9 mouse cellular contexts compared by ENCODE assay signal in the genomic region with DNA sequence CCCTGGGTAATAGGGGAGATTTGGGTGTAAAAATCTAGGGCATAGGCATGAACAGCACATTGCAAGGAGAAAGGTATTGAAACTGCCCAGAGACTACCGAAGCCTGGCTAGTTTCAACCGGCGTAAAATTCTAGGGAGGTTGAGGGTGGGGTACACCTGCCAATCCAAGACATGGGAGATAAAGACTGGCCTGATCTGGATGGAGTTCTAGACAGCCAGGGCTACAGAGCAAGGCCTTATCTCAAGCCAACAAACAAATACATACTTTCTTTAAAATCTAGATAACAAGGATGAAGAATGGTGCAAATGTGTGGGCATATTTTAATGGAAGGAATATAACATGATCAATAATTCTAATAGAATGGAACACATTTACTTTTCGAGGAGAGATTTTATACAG. TPM values are rescaled to one million over a fixed set of nuclear protein-coding genes. Genes with fewer than 3 reads are reported as not detected.
DNase-seq lines count a peak whose midpoint lies in the region; ATAC-seq and TF ChIP-seq lines count a peak whose summit lies in the region.
"Had no signal": no experiment of that assay in that cellular context is flagged by ENCODE, and none has a peak within 500 bp of the region (broad histone marks: within the 10 kb centered on the region; RNA-seq: fewer than 3 reads in every experiment).

No protein-coding gene starts in this region.

- H3K4me2 ChIP-seq in hindbrain, postnatal 0 days (ENCODE audit: low read depth, low read length): peak overlapping the region; percentile 81
- peak overlapping the region; percentile 78 for H3K4me2 ChIP-seq in midbrain, embryonic 12.5 days (replicated peaks)

- WGBS in heart, embryonic 10.5 days: 45% methylated on average over 4 of the region's 4 CpGs
- WGBS in heart, adult 2 months: 56% methylated on average over 4 of the region's 4 CpGs
- 54% methylated on average over 4 of the region's 4 CpGs for WGBS in hindbrain, postnatal 0 days
- WGBS in midbrain, embryonic 12.5 days: 51% methylated on average over 4 of the region's 4 CpGs

- intact Hi-C loops in heart, adult 2 months (cut with DNase I): loop anchor here (5.0 to 10.0 kb wide), 2 partner anchors 93 to 320 kb away; partner anchors contain the start of genes Blvrb, Map3k10 and Sptbn4

- no peak for TF ChIP-seq CTCF in heart, adult 2 months (IDR thresholded peaks at IDR 0.05)
- TF ChIP-seq CTCF in hindbrain, postnatal 0 days (IDR thresholded peaks at IDR 0.05; ENCODE audit: low read depth): no peak

- H3K27ac ChIP-seq in heart, embryonic 10.5 days: peak overlapping the region; percentile 89; the same call in 1 of the 2 replicates
- H3K27ac ChIP-seq in heart, adult 2 months: no peak overlapping the region
- H3K27ac ChIP-seq in hindbrain, postnatal 0 days: no peak overlapping the region
- no peak overlapping the region for H3K27ac ChIP-seq in midbrain, embryonic 12.5 days (replicated peaks)

- no peaks in the 10 kb centered on the region for H3K27me3 ChIP-seq in heart, embryonic 10.5 days (ENCODE audit: insufficient read depth, poor library complexity, severe bottlenecking)
- H3K27me3 ChIP-seq in heart, adult 2 months (ENCODE audit: control insufficient read depth, insufficient read depth, low read length): no peaks in the 10 kb centered on the region
- 0 out of 2 replicates have a peak, but pooled peaks cover 10% of the 10 kb centered on the region for H3K27me3 ChIP-seq in hindbrain, postnatal 0 days (ENCODE audit: insufficient read depth, low read length)
- peaks cover 24% of the 10 kb centered on the region for H3K27me3 ChIP-seq in midbrain, embryonic 12.5 days

- peaks cover 32% of the 10 kb centered on the region for H3K36me3 ChIP-seq in heart, embryonic 10.5 days
- no peaks in the 10 kb centered on the region for H3K36me3 ChIP-seq in heart, adult 2 months (ENCODE audit: control insufficient read depth, insufficient read depth, low read length)
- H3K36me3 ChIP-seq in hindbrain, postnatal 0 days (ENCODE audit: insufficient read depth, low read length): peaks cover 11% of the 10 kb centered on the region; the same call in 1 of the 2 replicates
- peaks cover 17% of the 10 kb centered on the region for H3K36me3 ChIP-seq in midbrain, embryonic 12.5 days

- H3K4me1 ChIP-seq in heart, embryonic 10.5 days: peaks cover 31% of the 10 kb centered on the region
- H3K4me1 ChIP-seq in heart, adult 2 months (ENCODE audit: control insufficient read depth, insufficient read depth, low read length): peaks cover 3% of the 10 kb centered on the region
- peaks cover 12% of the 10 kb centered on the region; the same call in 1 of the 2 replicates for H3K4me1 ChIP-seq in hindbrain, postnatal 0 days (ENCODE audit: insufficient read depth, low read length)
- H3K4me1 ChIP-seq in midbrain, embryonic 12.5 days: peaks cover 17% of the 10 kb centered on the region

- peak overlapping the region; percentile 75 for H3K4me3 ChIP-seq in heart, embryonic 10.5 days
- no peak overlapping the region for H3K4me3 ChIP-seq in heart, adult 2 months
- peak overlapping the region; percentile 72 for H3K4me3 ChIP-seq in hindbrain, postnatal 0 days (ENCODE audit: low read length)
- H3K4me3 ChIP-seq in midbrain, embryonic 12.5 days: peak overlapping the region; percentile 79

- H3K9me3 ChIP-seq in heart, embryonic 10.5 days: no peaks in the 10 kb centered on the region
- no peaks in the 10 kb centered on the region for H3K9me3 ChIP-seq in hindbrain, postnatal 0 days (ENCODE audit: low read length)
- no peaks in the 10 kb centered on the region for H3K9me3 ChIP-seq in midbrain, embryonic 12.5 days

- H3K79me2 ChIP-seq in heart, adult 2 months (replicated peaks; ENCODE audit: control insufficient read depth, insufficient read depth, low read length): no peaks in the 10 kb centered on the region

- no peak for DNase-seq in heart, embryonic 10.5 days (ENCODE audit: low spot score)
- DNase-seq in heart, adult 2 months: no peak
- peak; percentile 30 for DNase-seq in c-Kit-negative CD71-positive TER-119-positive erythroid progenitor cells, embryonic 14.5 days (ENCODE audit: low read depth, low spot score)
- DNase-seq in hindbrain, postnatal 0 days (ENCODE audit: low spot score): no peak
- no peak for DNase-seq in MN1 (ENCODE audit: low spot score)
- no peak for DNase-seq in spleen, postnatal 4 days (ENCODE audit: low spot score in 2 of 2)
- no peak for DNase-seq in embryo, embryonic 10 days (ENCODE audit: low spot score)

- H3K9ac ChIP-seq in heart, adult 2 months (ENCODE audit: low read depth, low read length): no peak overlapping the region
- H3K9ac ChIP-seq in hindbrain, postnatal 0 days (replicated peaks; ENCODE audit: low read length): no peak overlapping the region
- peak overlapping the region; percentile 73 for H3K9ac ChIP-seq in midbrain, embryonic 12.5 days (replicated peaks)

- TF ChIP-seq POLR2A in heart, adult 2 months (IDR thresholded peaks at IDR 0.05; ENCODE audit: insufficient read depth, low read depth, low read length): no peak

- no peak for ATAC-seq in hindbrain, postnatal 0 days
- no peak for ATAC-seq in midbrain, embryonic 12.5 days (ENCODE audit: low FRiP score, low read depth)

- TF ChIP-seq EP300 in heart, adult 2 months (IDR thresholded peaks at IDR 0.05; ENCODE audit: insufficient read depth, low read depth, low read length): no peak

RNA-seq across cellular contexts. Expression of gene Shkbp1, which starts 1.0 kb away (rescaled TPM):
- polyA plus RNA-seq in heart, embryonic 10.5 days (2016; fragmentation: Nextera tagmentation; extraction: Ambion mirVana): 48.3 and 50.4 TPM in 2 replicates
- 1 to 10 TPM; 4.6 to 7.1 TPM for total RNA-seq in heart, adult 2 months (2021)
- 17.3 and 20.2 TPM in 2 replicates for polyA plus RNA-seq in heart, adult 2 months (2012; rRNA removed)
- total RNA-seq in hindbrain, postnatal 0 days (2014; rRNA removed): 27.0 and 31.2 TPM in 2 replicates
- 20.0 and 20.2 TPM in 2 replicates for polyA plus RNA-seq in hindbrain, postnatal 0 days (2015; fragmentation: Nextera tagmentation; extraction: Ambion mirVana)
- polyA plus RNA-seq in midbrain, embryonic 12.5 days (2016; fragmentation: Nextera tagmentation; extraction: Ambion mirVana): 77.3 and 78.1 TPM in 2 replicates

RNA-seq across cellular contexts. Expression of gene Gm20479, which starts 2.4 kb away (rescaled TPM):
- polyA plus RNA-seq in heart, embryonic 10.5 days (2016; fragmentation: Nextera tagmentation; extraction: Ambion mirVana): 1.3 and 2.1 TPM in 2 replicates
- under 1 TPM in 1 of 2 experiments, not detected in 1; 0.52 TPM for total RNA-seq in heart, adult 2 months (2021)
- polyA plus RNA-seq in heart, adult 2 months (2012; rRNA removed): not detected in 2 replicates
- total RNA-seq in hindbrain, postnatal 0 days (2014; rRNA removed): not detected in 2 replicates
- not detected in 2 replicates for polyA plus RNA-seq in hindbrain, postnatal 0 days (2015; fragmentation: Nextera tagmentation; extraction: Ambion mirVana)
- 0.87 TPM in 1 of 2 replicates, not detected in the other for polyA plus RNA-seq in midbrain, embryonic 12.5 days (2016; fragmentation: Nextera tagmentation; extraction: Ambion mirVana)
- polyA plus RNA-seq: gonadal fat pad, adult 2 months had no signal

RNA-seq across cellular contexts. Expression of gene Ltbp4, which starts 17.3 kb away (rescaled TPM):
- polyA plus RNA-seq in heart, embryonic 10.5 days (2016; fragmentation: Nextera tagmentation; extraction: Ambion mirVana): 19.2 and 23.6 TPM in 2 replicates
- total RNA-seq in heart, adult 2 months (2021): 100 to 1,000 TPM; 187 to 221 TPM
- 349 and 374 TPM in 2 replicates for polyA plus RNA-seq in heart, adult 2 months (2012; rRNA removed)
- total RNA-seq in hindbrain, postnatal 0 days (2014; rRNA removed): 34.8 and 41.2 TPM in 2 replicates
- polyA plus RNA-seq in hindbrain, postnatal 0 days (2015; fragmentation: Nextera tagmentation; extraction: Ambion mirVana): 10.5 and 10.6 TPM in 2 replicates
- 10.1 and 10.2 TPM in 2 replicates for polyA plus RNA-seq in midbrain, embryonic 12.5 days (2016; fragmentation: Nextera tagmentation; extraction: Ambion mirVana)

Comparison
In these comparisons a context has a peak if more than half of its experiments do, and no peak if none do; other contexts are left out.
1. RNA of gene Ltbp4, which starts 17.3 kb away (polyA plus RNA-seq): 349 to 374 TPM in heart, adult 2 months; 19.2 to 23.6 TPM in heart, embryonic 10.5 days, 10.5 to 10.6 TPM in hindbrain, postnatal 0 days and 10.1 to 10.2 TPM in midbrain, embryonic 12.5 days; every median in the first group is over 10 times any median in the second.